Mouse (Mus musculus): ENCODE results near the gene Ddx25. TPM values are rescaled to one million over a fixed set of nuclear protein-coding genes. Genes with fewer than 3 reads are reported as not detected.

Ddx25 gene
- total RNA-seq (2021), result under 1 TPM; 0.75 to 0.85 TPM
- long read RNA-seq, experiment 1, full-length matches to known transcripts, result 1 of 1 reads
- long read RNA-seq, experiment 1, partial matches to known transcripts, result 0 of 1 reads
- long read RNA-seq, experiment 1, other reads (novel, unspliced or antisense), result 0 of 1 reads
- long read RNA-seq, experiment 2, full-length matches to known transcripts, result 5 of 6 reads
- long read RNA-seq, experiment 2, partial matches to known transcripts, result 0 of 6 reads
- long read RNA-seq, experiment 2, other reads (novel, unspliced or antisense), result 1 of 6 reads

- DNase-seq, result peak; percentile 28
These were observed at the start of gene Ddx25, which contains the start of gene Pus3 for GRCm38 (mm10) chr9:35558257-35559008. Ddx25 (minus strand) TSS chr9:35558528. Pus3 (plus strand) TSS chr9:35558595.

- DNase-seq, result no peak
These were observed 49.5 kb upstream of the Ddx25 start for GRCm38 (mm10) chr9:35607647-35608405.

- peak; percentile 20 for DNase-seq
These were observed 34.6 kb upstream of the Ddx25 start for GRCm38 (mm10) chr9:35592903-35593302.

- DNase-seq, result no peak
These were observed 29.3 kb upstream of the Ddx25 start for GRCm38 (mm10) chr9:35587674-35588073.

- DNase-seq, result no peak
These were observed 16.1 kb upstream of the Ddx25 start for GRCm38 (mm10) chr9:35574416-35574815.

- DNase-seq, result no peak
These were observed 12.3 kb upstream of the Ddx25 start for GRCm38 (mm10) chr9:35570663-35571062.

- DNase-seq, result peak; percentile 93
These were observed 11.5 kb upstream of the Ddx25 start, which contains the start of the genes Pate2 and Hyls1 for GRCm38 (mm10) chr9:35569571-35570534. Pate2 (plus strand) TSS chr9:35570284. Hyls1 (minus strand) TSS chr9:35570398.

- DNase-seq, result no peak
These were observed 9.7 kb upstream of the Ddx25 start for GRCm38 (mm10) chr9:35567995-35568394.

- DNase-seq, result no peak
These were observed 6.4 kb upstream of the Ddx25 start for GRCm38 (mm10) chr9:35564536-35565240.

- no peak for DNase-seq
These were observed 3.3 kb upstream of the Ddx25 start for GRCm38 (mm10) chr9:35561583-35561982.

GRCm38 (mm10) chr9:35561076-35561475 lies 2.7 kb upstream of the Ddx25 start:
- no peak for DNase-seq

- peak; percentile 83 for DNase-seq
These were observed 922 bp upstream of the Ddx25 start for GRCm38 (mm10) chr9:35559009-35559890.

- no peak for DNase-seq
These were observed 1.7 kb downstream of the Ddx25 start for GRCm38 (mm10) chr9:35556494-35557102.

- DNase-seq, result no peak
These were observed 9.9 kb downstream of the Ddx25 start for GRCm38 (mm10) chr9:35548455-35548854.

GRCm38 (mm10) chr9:35546745-35547144 lies 11.6 kb downstream of the Ddx25 start:
- DNase-seq, result no peak

GRCm38 (mm10) chr9:35545704-35546103 lies 12.6 kb downstream of the Ddx25 start:
- no peak for DNase-seq

- DNase-seq, result peak; percentile 18
These were observed 13.7 kb downstream of the Ddx25 start for GRCm38 (mm10) chr9:35544666-35545065.

- no peak for DNase-seq
These were observed 15.0 kb downstream of the Ddx25 start for GRCm38 (mm10) chr9:35543099-35543860.

GRCm38 (mm10) chr9:35541941-35542340 lies 16.4 kb downstream of the Ddx25 start:
- DNase-seq, result no peak

Data from adrenal gland, postnatal 10 days (tissue).